Mouse (Mus musculus) mouse embryonic stem cell (cell line): ENCODE data around the gene Itgam.
"Not testable (repeated sequence)": the region's sequence is repeated elsewhere in the genome, so short reads cannot be mapped to it uniquely, and the experiment has no call there.

Source experiments
- in situ Hi-C, 2 experiments: fragments of 300-500 bp; cut with MboI; formaldehyde crosslinking; loops; 1 replicate in 1 of 2; 3 replicates in 1 of 2; pipeline ENCODE4 v1.14.3; 2019 to 2020; ENCODE audit warnings: low sequenced_read_pairs in 2 of 2, low pct_unique_long_range_greater_than_20kb in 1 of 2, mixed read lengths in 1 of 2; ENCODE audit not compliant: unreplicated experiment in 1 of 2

Gene Itgam

DNA sequence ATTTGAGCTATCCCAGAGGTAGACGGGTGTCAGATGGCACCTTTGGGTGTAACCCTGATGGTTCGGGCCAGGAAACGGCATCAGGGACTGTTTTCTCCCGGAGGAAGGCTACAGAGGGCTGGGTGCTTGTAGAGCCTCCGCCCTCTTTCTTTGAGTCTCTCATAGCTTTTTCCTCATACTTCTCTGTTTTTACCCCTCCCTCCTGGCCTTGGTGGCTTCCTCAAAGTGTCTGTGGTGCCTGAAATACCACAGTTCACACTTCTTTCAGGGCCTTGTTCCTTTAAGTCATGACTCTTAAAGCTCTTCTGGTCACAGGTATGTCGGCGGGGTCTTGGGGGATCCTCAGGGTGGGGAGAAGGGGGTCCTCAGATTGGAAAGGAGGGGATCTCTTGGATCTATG is at the start of gene Itgam, which contains the start of gene Gm49368:
Gene Itgam, plus strand, starts transcription at position 185 of the 400 bp plus-strand sequence.
Gene Gm49368, plus strand, starts transcription at position 228 of the 400 bp plus-strand sequence.
- in situ Hi-C loops, result no loop called here

DNA sequence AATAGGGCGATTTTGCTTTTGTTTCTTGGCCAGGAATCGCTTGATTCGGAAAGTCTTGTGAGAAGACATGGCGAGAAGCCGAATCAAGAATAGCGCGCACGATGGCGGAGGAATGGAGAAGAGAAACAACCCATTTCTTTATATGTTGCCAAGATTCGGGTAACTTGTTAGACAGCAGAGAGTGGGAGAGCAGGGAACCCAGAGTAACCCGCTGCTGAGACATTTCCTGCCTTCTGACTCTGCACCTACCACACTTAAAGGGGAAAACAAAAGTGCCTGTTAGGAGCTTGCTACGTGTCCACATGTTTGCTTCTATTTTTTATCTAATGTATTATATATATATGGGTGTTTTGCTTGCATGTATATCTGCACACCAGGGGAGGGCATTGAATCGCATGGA is 49.3 kb upstream of the Itgam start:
- in situ Hi-C loops, result loop anchor here in 1 of 2 experiments (10.0 kb wide), 1 partner anchor 192 kb away; the partner anchor contains the start of gene Cox6a2

GRCm38 (mm10) chr7:128016134-128016533 is 46.3 kb upstream of the Itgam start:
- in situ Hi-C loops, result loop anchor here in 1 of 2 experiments (10.0 kb wide), 1 partner anchor 189 kb away; the partner anchor contains the start of gene Cox6a2

- in situ Hi-C loops, result loop anchor here in 1 of 2 experiments (10.0 kb wide), 1 partner anchor 188 kb away; the partner anchor contains the start of gene Cox6a2
Measured at GRCm38 (mm10) chr7:128016650-128017049, 45.8 kb upstream of the Itgam start.

DNA sequence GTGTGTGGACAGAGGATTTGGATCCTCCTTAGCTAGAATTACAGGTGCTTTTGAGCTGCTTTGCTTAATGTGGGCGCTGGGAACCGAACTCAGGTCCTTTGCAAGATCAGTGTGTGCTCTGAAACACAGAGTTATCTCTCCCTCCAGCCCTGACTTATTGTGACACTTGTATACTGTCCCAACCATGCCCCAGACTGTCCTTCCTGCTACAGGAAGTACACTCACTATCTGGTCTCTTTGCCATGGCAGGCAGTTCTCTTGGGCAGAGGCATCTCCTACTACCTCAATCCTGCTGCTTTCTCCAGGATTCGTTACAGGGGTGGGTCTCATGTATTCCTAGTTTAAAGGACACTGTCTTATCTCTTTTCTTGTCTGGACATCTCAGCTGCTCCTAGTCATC is 44.2 kb upstream of the Itgam start:
- in situ Hi-C loops, result loop anchor here in 1 of 2 experiments (10.0 kb wide), 1 partner anchor 187 kb away; the partner anchor contains the start of gene Cox6a2

DNA sequence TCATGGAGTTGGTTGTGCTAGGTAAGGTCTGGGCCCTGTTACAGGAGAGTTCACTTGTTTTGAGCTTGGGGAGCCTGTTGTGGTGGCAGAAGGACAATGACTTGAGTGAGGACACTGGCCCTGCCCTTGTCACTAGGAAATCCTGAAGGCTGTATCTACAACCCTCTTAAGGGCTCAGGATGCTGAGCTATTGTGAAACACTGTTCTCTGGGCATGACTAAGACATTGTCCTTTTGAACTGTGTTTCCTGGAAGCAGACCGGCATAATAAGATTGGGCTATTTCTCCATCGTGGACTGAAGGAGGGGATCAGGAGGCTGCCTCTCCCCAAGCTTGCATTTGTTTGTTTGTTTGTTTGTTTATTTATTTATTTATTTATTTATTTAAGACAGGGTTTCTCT is 43.3 kb upstream of the Itgam start:
- in situ Hi-C loops, result loop anchor here in 1 of 2 experiments (10.0 kb wide), 1 partner anchor 186 kb away; the partner anchor contains the start of gene Cox6a2

- in situ Hi-C loops, result loop anchor here in 1 of 2 experiments (5.0 kb wide), 1 partner anchor 179 kb away; no protein-coding TSS in a partner anchor
Measured at GRCm38 (mm10) chr7:128022974-128023373, 39.5 kb upstream of the Itgam start.

DNA sequence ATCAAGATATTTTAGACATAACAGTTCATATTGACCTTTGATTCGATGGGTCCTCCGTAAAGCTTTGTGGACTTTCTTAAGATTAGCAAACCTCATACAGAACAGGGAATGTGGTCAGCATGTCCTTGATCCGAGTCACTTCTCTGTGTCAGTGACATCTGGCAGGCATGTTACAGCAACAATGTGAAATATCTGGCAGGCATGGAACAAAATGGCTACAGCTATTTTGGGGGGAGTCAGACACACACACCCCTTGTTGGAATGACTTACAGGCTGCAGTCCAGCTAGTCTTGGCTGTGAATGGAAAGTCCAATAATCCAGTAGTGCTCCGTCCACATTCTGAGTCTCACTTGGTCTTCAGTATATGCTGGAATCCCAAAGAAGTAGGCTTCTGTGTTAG is 38.9 kb upstream of the Itgam start:
- in situ Hi-C loops, result loop anchor here in 1 of 2 experiments (5.0 kb wide), 1 partner anchor 179 kb away; no protein-coding TSS in a partner anchor

- in situ Hi-C loops, result loop anchor here in 1 of 2 experiments (5.0 kb wide), 1 partner anchor 178 kb away; no protein-coding TSS in a partner anchor
Measured at GRCm38 (mm10) chr7:128024364-128024763, 38.1 kb upstream of the Itgam start.

- in situ Hi-C loops, result loop anchor here in 1 of 2 experiments (5.0 kb wide), 1 partner anchor 177 kb away; no protein-coding TSS in a partner anchor
Measured at GRCm38 (mm10) chr7:128024932-128025331, 37.5 kb upstream of the Itgam start.

DNA sequence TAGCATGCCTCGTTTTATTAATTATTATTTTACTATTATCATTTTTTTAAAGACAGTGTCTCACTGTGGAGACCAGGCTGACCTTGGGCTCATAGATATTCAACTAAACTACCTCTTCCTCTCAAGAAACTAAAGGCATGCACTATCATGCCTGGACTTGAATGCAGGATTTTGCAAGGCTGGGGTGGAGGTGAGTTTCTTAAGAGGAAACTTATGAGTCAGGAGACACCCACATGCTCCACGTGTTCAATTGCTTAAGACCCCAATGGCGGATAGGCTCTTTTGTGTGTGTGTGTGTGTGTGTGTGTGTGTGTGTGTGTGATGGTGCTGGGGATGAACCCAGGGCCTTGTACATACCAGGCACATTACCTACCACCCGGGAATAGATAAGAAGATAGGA is 37.1 kb upstream of the Itgam start:
- in situ Hi-C loops, result no loop called here

- in situ Hi-C loops, result no loop called here
Measured at GRCm38 (mm10) chr7:128031403-128031976, 30.9 kb upstream of the Itgam start.

- in situ Hi-C loops, result no loop called here
Measured at GRCm38 (mm10) chr7:128032290-128032988, 30.0 kb upstream of the Itgam start.

GRCm38 (mm10) chr7:128032989-128033293 is 29.5 kb upstream of the Itgam start:
- in situ Hi-C loops, result no loop called here

- in situ Hi-C loops, result no loop called here
Measured at GRCm38 (mm10) chr7:128033616-128034015, 28.8 kb upstream of the Itgam start.

GRCm38 (mm10) chr7:128042161-128042820 is 20.1 kb upstream of the Itgam start:
- in situ Hi-C loops, result not testable (repeated sequence)

- in situ Hi-C loops, result no loop called here
Measured at GRCm38 (mm10) chr7:128044142-128044785, 18.2 kb upstream of the Itgam start.

DNA sequence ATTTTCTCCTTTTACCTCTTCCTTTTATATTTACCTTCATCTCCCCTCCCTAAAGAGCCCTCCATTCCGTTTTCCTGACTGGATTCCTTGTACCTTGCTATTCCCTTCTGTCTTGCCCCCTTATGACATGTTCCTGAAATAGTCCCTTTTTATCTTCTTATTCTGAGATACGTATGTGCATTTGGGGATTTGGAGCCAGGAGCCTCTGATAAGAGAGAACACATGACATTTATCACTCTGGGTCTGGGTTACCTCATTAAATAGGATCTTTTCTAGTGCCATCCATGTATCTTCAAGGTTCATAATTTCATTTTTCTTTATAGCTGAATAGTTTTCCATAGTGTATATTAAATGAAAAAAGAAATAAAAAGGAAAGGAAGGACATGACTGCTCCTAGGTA is 16.8 kb upstream of the Itgam start:
- in situ Hi-C loops, result no loop called here
